Mouse (Mus musculus): Measurements from ENCODE around the gene Samm50.
"Not testable (repeated sequence)": the region's sequence is repeated elsewhere in the genome, so short reads cannot be mapped to it uniquely, and the experiment has no call there.

Samm50 gene

DNA sequence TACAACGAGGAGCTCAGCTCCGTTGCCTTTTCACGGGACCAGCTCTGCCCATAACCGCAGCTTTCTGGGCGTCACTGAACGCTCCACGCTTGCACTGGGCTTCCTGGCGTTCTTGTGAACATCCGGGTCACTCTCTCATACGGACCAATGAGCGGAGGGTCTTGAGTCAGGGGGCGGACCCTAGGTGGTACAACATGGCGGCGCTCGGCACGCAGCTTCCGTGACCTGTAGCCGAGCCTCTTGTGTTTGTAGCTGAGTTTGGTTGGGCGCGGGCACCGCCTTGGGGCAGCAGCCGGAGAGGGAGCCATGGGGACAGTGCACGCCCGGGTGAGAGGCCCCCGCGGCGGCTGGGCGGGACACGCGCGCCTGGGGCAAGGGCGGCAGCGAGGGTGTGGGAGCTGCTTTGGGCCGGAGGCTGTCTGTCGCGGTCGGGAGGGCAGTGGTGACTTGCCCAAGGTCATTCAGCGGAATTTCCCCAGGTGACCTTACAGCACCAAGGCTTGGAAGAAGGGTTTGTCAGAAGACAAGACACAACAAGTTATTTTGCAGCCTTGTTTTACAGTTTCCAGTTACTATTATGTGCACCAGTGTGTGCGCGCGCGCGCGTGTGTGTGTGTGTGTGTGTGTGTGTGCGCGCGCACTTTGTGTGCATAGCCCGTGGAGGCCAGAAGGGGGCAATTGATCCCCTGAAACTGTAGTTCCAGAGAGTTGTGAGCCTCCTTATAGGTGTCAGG is at the start of gene Samm50:
Samm50 (plus strand) TSS at position 184 of the 734 bp plus-strand sequence.
- in situ Hi-C loops (cut with MseI, MboI) = no loop called here

GRCm38 (mm10) chr15:84156158-84156557 is 35.9 kb upstream of the Samm50 start:
- in situ Hi-C loops (cut with MseI, MboI) = no loop called here

DNA sequence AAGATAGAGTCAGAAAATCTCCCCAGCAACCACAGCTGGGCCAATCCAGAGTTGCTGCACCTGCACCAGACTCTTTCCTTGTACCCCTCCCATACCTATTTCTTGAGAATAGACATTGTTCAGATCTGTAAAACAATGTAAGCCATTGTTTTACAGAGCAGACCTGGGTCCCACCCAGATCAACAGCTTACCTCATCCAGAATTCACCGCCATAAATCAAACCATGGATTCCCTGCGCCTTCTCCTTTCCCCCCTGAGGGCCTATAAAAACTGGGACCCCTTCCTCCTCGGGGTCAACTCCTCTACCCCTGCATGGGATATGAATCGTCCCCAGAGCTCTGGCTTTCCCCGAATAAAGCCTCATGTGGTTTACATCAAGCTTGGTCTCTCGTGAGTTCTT is 34.5 kb upstream of the Samm50 start:
- in situ Hi-C loops (cut with MseI, MboI) = not testable (repeated sequence)

DNA sequence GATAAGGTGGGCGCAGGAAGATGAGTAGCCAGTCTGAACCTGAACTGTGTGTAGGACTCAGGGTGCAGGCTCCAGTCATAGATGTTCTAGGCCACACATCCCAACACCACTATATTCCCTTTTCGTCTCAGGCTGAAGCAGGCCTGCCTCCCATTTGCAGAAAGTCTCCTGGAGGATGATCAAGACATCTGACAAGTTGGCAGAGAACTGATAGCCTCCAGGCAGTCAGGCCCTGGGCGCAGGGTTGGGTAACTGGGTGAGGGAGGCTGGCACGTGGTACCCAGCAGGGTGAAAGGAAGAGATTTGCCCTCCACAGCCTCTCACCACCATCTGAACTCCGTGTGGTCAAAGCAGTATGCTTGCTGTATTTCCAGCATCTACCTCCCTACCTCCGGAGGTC is 30.2 kb upstream of the Samm50 start:
- in situ Hi-C loops (cut with MseI, MboI) = no loop called here

GRCm38 (mm10) chr15:84166818-84167217 is 25.2 kb upstream of the Samm50 start:
- in situ Hi-C loops (cut with MseI, MboI) = no loop called here

GRCm38 (mm10) chr15:84167600-84167999 is 24.4 kb upstream of the Samm50 start, which contains the start of gene Pnpla3:
Pnpla3 (plus strand) TSS chr15:84167837.
- in situ Hi-C loops (cut with MseI, MboI) = no loop called here

DNA sequence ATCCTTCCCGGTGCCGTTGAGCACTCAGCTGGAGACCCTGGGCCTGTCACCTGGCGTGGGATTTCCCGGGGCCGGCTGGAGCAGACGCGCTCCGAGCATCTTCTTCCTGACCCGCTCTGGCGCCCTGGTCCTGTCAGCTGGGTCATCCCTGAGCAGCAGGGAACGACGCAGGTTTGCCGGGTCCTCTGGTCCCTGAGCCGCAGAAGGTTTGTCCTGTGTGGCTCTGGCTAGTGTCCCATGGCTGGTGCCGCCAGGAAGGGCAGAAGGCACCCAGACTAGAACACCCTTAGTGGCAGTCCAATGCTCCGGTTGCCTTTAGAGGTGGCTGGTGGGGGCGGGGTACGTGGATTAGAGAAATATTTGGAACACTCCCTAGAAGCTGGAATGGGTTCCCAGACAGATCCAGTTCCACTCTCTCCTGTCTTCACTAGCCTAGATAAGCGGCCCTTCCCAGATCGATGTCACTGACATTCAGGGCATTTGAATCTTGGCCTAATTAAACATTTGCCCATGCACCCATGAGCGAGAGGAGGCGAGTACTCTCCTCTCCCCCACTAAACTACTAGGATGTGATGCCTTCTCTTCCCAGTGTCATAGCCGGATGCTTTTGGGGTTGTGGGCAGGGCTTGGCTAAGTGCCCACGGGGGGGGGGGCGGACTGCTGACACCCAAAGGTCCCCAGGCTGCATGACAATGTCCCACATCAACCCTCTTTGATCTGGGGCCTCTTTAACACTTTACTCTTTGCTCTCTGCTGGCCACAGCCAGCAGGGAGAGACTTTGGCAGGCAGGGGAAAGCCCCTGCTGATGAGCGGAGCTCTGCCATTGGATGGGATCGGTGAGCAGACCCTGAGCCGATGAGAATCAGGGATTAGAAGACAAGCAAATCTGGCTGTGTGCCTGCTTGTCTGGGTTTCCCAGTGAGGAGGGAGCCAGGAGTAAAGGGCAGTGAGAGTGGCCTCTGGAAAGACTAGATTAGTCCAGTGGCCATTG is 23.6 kb upstream of the Samm50 start:
- in situ Hi-C loops (cut with MseI, MboI) = no loop called here

- in situ Hi-C loops (cut with MseI, MboI) = no loop called here
Observed at GRCm38 (mm10) chr15:84169511-84169910, 22.5 kb upstream of the Samm50 start.

- in situ Hi-C loops (cut with MseI, MboI) = no loop called here
Observed at GRCm38 (mm10) chr15:84171166-84171565, 20.9 kb upstream of the Samm50 start.

DNA sequence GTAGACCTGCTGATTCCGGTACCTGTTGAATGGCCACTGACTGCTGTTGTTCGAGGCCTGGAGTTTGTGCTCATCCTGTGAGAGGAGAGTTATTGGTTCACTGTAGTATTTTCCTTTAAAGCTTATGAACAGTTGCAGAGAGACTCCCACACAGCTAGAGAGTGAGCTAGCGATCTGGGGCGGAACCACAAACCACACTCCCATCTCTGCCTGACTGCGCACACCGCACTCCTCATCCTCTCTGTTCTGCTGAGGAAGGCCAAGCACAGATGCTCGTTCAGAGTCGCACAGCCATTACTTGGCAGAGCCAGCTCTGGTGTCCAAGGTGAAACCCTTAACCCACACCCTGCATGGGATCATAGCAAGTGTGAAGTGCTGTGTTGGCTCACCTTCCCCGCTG is 13.3 kb upstream of the Samm50 start:
- in situ Hi-C loops (cut with MseI, MboI) = no loop called here

DNA sequence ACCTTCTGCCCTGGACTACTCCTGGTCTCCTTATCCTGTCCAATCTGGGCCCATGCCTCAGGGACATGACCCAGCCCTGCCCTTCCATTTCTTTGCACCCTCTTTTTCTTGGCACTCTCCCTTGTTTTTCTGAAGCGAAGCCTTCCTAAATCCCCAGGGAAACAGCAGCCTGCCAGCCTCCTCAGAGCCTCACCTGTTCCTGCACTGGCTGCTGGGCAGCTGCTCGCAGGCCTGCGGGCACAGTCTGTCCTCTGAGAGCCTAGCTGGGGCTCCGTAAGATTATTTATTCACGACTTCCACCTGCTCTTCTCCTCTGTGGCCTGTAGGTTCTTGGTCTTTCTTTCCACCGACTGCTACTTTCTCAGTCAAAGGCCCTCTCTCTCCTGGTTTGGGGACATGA is 10.0 kb upstream of the Samm50 start:
- in situ Hi-C loops (cut with MseI, MboI) = no loop called here

DNA sequence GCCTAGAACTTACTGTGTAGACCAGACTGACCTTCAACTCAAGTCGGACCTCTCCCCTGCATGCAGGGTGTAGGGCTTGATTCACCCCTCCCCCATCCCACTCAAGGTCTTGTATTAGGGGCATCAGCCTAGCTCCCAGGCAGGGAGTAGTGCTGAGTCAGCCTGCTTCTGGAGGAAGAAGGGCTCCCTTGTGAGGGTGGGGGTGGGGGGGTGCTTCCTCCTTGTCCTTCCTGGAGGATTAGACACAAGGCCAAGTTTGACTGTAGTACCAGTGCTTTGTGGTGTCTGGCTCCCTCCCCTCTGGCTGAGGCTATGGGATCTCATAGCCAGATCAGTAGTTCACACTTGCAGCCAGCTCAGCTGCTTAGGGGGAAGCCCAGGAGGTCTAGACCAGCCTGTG is 8.1 kb upstream of the Samm50 start:
- in situ Hi-C loops (cut with MseI, MboI) = no loop called here

DNA sequence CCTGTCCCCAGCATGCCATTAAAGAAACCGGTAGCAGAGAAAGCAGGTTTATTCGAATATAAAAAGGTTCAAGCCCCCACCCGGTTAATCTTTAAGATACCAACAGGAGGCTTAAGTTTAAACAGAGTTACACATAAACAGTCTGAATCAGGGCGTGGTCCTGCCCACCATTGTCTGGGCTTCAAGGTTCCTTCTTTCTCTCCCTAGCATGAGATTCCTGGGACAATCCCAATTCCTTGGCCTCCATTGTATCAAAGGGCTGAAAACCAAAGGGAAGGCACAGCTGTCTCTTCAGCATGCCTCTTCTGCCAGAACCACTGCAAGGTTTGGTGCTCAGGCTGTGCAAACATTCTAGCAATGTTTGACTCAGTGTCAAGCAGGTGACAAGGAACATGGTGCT is 5.8 kb upstream of the Samm50 start:
- in situ Hi-C loops (cut with MseI, MboI) = no loop called here

GRCm38 (mm10) chr15:84188887-84189530 is 3.0 kb upstream of the Samm50 start:
- in situ Hi-C loops (cut with MseI, MboI) = no loop called here

GRCm38 (mm10) chr15:84189881-84190280 is 2.2 kb upstream of the Samm50 start:
- in situ Hi-C loops (cut with MseI, MboI) = no loop called here

DNA sequence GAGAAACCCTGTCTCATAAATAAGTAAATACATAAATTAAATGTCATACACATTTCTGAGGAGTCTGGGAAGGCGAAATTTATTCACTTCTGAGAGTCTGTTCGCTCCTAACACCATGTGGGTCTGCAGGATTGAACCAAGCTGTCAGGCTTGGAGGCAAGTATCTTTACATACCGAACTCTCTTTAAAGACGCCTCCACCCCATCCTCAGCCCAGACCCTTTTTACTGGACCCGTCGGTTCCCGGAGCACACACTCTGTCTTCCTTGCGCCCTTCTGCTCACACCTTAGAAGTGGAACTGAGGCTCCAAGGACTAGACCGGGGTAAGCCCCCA is 350 bp upstream of the Samm50 start:
- in situ Hi-C loops (cut with MseI, MboI) = no loop called here

DNA sequence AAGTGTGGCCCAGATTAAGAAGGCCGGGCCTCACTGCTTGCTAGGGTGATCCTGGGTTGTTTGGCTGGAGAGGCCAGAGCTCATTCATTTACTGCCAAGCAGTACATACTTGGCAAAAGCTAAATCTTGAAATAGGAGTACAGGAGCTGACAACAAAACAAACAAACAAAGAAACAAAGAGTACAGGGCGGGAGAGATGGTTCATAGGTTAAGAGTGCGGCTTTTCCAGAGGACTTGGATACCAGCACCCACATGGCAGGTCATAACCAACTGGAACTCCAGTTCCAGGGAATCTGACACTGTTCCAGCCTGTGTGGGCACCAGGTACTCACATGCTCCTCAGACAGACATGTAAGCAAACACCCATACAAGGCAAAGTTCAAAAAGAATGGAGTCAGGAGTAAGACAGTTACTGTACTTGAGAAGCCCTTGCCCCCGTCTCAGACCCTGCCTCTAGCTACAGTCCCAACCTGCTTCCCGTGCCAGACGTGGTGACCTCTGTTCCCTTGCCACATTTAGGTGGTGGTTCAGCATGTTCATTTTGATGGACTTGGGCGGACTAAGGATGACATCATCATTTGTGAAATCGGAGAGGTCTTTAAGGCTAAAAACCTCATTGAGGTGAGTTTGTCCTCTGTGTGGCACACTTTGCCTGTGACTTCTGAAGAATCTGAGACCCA is 4.6 kb downstream of the Samm50 start:
- in situ Hi-C loops (cut with MseI, MboI) = no loop called here

- in situ Hi-C loops (cut with MseI, MboI) = no loop called here
Observed at GRCm38 (mm10) chr15:84207327-84207726, 15.3 kb downstream of the Samm50 start.

DNA sequence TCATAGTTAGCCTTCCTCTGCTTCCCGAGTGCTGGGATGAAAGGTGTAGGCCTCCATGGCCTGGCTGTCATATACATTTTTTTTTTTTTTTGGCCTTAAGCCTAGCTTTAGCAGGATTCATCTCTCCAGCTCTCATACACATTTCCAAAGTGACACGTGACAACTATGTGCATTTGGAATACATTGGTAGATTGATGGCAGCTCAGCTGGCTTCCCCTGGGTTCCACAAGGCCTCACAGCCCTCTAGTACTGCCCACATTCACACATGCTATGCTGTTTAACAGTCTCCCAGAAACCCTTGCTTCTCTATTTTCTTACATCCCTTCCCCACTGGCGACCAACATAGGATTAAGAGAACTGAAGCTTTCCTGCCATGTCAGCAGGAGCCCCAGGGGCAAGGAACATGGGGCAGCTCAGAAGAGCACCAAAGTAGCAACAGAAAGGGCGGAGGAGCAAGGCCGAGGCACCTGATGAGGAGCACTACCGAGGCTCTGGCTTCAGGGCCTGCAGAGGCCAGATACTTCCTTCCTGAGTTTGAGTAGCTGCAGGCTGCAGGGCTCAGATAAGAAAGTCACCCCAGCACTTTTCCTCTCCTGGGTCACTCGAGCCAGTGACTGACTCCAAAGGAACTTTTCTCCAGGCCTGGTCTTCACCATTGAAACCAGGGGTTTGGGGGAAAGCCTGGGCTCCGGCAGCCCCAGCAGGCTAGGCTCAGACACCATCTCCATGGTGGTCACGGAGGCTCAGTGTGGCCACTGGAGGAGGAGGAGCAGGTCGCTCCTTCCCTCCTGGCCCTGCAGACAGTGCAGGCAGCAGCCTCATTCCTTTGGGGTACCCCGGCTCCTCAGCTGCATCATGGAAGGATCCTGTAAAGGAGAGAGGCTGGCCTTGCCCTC is 17.7 kb downstream of the Samm50 start:
- in situ Hi-C loops (cut with MseI, MboI) = no loop called here

DNA sequence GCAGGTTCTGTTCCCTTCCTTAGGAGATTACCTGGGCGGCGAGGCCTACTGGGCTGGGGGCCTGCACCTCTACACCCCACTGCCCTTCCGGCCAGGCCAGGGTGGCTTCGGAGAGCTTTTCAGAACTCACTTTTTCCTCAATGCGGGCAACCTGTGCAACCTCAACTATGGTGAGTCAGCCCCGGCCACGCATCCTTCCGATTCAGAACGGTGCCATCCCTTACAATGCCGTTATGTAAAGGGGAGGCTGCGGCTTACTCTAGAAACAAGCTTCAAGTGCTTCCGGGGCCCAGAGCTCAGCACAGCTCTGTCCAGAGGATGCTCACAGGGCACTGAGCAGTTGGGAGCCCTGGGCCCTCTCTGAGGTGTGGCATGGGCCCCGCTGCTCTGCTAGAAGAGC is 18.4 kb downstream of the Samm50 start:
- in situ Hi-C loops (cut with MseI, MboI) = no loop called here

DNA sequence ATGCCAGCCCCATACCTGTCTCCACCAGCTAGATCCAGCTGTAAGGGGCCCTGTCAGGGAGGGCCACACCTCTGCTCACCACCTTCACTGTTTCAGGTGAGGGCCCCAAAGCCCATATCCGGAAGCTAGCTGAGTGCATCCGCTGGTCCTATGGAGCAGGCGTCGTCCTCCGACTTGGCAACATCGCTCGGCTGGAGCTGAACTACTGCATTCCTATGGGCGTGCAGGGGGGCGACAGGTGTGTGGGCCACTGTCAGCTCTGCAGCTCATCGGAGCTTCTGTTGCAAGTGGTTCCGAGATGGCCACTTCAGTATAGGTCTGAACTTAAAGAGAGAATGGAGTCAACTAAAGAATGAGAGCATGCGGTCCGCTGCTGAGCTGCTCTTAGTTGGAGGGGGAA is 18.9 kb downstream of the Samm50 start:
- in situ Hi-C loops (cut with MseI, MboI) = no loop called here

Data from mouse trophoblast stem cell (cell line).